Mouse (Mus musculus) telencephalon, adult 2 months (tissue): ENCODE data around the gene Plxna2.

ENCODE experiments used
- DNase-seq: peaks from one replicate; pipeline ENCODE4 v3.0.0-alpha.2; 2011; ENCODE audit warnings: low read depth, low spot score

Gene Plxna2

DNA sequence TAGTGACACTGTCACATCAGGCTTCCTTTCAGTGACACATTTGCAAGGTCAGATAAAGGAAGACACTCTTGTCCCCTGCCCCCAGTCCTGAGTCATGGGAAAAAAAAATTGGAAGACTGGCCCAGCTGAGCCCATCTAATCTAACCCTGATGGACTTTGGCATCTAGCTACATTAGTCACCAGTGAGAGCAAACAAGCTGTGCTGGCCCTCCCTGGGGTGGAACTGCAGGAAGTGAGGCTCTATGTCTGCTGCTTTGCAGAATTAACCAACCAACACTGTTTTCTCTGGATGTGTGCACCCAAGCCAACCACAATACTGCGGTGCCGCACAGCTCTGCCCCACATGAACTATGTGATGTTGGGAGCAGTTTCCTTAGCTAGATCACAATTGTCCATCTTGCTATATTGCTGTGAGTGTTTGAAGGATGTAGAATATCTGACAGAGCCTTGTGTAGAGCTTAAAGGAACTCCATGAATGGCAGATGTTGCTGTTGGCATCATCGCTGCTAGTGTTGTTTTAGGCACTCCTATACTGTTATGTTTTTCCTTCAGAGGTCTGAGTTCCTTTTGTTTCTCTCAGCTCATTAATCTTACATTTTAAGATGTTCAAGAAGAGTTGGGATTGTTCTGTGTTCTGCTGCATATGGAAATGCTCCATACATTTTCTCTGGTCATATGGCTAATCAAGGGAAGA, 42.6 kb downstream of the Plxna2 start:
- DNase-seq, result no peak

DNA sequence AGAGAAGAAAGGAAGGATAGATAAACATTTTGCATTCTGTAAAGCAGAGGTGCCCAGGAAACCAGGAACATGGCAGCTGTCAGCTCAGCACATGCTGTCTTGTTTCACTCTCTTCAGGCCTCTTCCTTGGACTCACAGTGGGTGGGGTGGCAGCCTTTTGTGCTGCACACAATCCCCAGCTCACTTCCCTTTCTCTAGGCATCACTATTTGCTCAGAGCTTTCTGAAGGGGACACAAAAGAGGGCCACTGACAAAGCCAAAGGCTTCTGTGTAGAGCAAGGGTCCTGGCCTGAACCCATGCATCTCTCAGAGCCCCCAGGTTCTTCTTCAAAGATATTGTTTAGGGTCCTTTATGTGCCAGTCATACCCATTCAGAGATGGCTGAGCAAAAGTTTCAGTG, 45.0 kb downstream of the Plxna2 start:
- no peak for DNase-seq

DNA sequence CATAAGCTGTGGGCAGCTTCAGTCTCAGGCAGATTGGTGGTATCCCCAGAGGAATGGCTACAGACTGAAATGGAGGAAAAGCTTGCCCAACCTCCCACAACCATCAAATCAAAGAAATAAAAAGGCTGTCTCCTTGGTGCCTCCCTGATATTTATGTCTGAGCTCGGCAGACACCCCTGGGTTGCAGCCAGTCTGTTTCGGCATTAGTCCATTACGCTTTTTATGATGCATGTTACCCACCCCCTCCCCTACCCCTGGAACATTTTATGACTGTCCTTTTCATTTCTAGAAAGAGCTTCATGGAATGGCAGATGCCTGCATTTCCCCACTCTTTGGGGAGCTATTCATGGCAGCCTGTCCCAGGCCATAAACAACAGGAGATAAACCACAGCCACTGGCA, 47.7 kb downstream of the Plxna2 start:
- no peak for DNase-seq

DNA sequence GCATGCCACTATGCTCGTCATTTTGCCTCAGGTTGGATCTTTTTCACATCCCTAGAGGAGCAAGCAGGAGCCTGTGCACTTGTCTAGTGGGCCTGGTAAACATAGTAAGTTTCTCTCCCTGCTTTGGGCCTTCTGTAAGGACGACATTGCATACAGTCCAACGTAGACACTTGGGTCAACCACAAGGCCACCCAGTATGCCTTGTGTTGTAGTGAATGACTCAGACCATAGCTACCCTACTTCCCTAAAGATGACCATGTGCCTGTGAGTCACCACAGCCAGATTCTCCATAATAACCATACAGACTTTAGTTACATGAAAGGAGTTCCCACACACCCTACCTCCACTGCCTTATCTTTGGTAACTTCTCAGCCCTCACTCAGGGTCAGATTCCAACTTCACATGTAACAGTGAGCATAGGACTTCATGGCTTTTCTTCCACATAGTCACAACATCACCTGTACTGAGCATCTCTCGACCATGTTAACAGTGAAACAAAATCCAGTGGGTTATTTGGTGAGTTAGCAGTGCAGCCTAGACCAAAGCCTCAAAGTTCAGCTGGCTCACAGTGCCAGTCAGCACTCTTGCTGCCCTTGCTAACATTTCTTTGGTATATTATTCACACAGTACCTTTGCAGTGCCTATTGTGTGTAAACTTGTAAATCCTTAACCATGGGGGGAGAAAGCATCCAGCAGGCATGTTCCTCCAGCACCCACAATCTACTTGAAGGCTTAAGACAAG, 53.9 kb downstream of the Plxna2 start:
- DNase-seq, result no peak

DNA sequence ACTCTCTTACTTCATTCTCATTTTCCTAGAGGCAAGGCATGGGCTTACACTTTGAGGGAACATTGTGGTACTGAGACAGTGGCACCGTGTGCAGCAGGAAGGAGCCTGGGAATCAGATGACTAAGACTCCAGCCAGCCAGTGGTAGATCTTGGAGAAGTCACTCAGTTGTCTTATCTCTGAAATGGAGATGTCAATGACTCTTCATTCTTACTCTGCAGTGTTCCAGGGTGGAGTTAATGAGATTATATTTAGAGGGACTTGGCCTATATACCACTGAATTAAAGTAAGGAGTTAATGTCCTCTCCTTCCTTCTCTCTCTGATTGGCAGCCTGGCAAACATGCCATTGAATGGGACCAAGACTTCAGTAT, 54.5 kb downstream of the Plxna2 start:
- DNase-seq, result no peak

DNA sequence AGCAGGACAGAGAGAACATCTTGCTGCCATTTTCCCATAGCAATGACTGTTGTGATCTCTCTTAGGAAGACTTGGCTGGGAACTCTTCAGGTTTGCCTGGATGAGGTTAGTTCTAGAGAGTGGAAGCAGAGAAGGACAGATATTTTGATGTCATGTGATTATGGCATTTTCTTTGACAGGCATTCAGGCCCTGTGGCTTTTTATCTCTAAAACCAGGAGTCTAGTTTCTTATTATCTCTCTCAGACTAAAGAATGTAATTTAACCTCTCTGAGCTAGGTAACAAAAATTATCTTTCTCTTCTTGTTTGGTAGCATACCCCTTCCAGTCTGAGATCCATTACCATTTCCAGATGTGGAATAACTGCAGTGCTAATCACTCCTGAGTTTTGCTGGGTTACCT, 55.2 kb downstream of the Plxna2 start:
- DNase-seq, result no peak

DNA sequence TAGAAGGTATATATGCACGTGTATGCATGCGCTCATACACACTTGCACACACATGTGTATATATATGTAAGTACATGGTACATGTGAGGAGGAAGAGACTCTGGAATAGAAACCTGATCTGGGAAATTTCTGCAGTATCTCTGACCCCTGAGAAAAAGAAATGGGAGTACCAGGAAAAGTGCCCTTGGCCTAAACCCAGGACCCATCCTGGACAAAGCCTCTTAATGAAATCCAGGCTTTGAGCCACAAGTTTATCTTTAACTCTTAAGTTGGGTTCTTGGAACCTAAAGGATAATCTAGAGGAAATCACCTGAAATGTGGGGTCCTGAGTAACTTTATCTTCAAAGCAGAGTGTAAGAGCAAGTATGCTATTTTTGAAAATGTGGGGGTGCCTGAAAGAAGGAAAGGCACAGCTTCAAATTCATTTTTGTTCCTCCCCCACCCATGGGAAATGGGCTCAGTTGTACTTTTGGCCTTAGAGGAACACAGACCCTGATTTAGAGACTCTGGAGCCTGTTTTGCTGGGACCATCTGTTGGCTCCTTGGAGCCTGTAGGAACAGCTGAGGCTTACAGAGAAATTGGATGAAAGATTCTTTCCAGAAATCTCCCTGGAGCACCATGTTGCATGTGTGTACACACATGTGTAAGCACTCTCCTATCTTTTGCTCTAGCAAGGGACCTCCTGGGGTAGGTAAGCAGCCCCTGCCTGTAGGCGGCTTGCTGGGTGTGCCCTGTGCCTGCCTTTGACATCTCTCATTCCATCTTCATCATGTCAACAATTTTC, 57.3 kb downstream of the Plxna2 start:
- no peak for DNase-seq

DNA sequence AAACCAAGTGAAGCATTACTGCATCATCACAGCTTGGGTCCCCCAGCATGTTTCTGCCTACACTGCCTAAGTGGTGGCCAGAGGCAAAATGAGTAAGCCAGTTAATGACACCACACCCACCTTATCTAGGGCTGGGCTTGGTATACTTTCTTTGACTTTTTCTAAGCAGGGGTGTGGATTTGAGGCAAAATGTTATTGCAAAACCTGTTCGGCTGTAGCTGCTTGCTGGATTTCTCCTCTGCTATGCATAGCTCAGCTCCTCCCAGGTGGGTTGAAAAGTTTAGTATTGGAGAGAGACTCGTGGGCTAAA, 57.8 kb downstream of the Plxna2 start:
- DNase-seq, result no peak

DNA sequence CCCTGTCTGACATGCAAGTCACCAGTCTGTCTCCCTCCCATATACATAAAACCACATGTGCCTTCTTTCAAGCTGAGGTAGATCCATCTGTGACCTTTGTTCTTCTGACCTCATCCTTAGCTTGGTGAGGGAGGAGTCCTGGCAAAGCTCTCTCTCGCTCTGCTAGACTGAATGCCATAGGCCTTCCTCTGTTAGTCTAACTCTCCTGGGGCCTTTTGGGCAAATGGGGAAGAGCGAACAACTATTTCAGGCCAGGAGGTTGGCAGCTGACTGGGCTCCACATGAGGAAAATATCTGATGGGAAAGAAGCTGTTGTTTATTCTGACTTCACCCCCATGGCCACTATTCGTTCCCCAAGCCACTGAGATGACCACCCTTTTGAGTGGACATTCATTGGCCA, 59.9 kb downstream of the Plxna2 start:
- DNase-seq, result no peak

DNA sequence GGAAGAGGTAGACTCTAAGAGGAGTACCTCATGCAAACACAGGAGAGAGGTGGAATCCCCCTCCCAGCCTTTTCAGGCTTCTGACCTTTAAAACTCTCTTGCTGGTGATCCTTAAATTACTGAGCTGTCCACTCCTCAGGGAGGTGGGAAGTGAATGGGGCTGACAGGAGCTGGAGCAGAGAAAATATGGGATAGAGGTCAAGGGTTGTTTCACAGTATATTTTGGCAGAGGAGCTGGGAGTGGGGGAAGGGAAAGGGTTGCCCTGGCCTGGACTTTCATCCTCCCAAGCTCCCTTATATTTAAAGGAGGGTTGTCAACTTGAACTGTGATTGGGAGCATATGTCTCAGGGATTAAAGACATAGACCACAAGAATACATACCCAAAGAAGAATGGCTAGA, 61.1 kb downstream of the Plxna2 start:
- DNase-seq, result no peak

DNA sequence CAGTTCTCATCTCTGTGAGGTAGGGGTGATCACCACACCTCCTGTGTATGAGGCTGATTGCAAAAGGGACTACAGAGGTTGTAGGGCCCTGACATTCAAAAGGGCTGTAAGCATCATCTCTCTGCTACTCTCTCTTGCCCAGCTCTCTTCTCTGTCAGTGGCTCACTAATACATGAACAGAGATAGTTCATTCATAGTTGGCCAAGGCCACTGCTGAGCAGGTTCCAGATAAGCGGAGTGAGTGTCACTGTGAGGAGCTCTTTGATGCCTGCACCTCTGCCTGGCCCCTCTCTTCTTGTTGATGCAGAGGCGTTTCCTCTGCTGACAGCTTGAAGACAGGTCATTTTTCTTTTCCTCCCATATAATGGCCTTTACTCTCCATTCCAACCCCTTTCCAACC, 62.1 kb downstream of the Plxna2 start:
- DNase-seq, result no peak

DNA sequence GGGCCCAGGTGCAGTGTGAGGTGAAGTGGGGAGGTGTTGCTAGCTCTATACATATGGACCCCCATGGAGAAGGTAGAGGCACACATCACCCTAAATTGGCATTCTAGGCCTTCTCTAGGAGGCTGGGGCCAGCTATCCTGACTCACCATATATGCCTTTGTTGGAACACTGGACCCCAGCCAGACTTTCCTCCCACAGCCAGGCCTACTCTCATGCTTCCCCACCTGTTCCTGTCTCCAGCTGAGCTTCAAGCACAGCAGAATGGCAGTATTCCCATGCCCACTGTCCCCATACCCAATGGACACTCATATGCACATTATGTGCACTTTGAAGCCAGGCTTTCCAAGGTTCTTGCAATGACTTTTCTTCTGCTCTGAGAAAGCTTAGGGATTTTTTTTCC, 64.0 kb downstream of the Plxna2 start:
- peak; percentile 86 for DNase-seq

DNA sequence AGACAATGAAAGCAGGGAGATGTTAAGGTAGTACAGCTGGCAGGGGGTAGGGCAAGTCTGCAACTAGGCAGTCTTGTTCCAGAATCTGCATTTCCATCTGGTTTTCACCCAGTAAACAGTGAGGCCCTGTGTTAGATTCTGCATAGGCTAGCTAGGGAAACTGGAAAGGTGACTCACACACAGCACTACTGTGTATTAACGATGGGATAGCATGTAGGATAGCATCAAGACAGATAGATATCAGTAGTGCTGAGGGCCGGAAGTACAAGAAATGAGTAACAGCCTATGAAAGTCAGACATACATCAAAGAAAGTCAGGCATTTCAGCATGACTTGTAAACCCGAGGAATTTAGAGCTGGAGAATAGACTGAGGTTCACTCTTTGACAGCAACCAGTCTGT, 65.1 kb downstream of the Plxna2 start:
- DNase-seq, result no peak

DNA sequence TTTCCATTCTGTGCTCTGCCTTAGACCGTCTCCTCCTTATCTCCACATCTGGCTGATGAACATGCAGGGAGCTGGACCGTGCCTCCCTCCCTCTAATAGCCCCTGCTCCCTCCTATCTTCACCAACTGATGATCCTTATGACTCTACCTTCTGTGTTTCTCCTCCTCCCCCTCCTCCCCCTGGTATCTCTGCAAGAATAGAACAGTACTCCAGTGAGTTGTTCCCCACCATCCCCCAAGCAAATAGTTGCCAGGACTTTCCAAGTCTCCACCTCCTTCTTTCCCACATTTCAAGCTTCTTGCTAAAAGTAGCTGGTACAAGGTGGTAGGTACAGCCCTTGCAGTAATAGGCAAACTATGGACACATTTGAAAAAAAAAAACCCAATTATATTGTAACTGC, 67.9 kb downstream of the Plxna2 start:
- peak; percentile 78 for DNase-seq

DNA sequence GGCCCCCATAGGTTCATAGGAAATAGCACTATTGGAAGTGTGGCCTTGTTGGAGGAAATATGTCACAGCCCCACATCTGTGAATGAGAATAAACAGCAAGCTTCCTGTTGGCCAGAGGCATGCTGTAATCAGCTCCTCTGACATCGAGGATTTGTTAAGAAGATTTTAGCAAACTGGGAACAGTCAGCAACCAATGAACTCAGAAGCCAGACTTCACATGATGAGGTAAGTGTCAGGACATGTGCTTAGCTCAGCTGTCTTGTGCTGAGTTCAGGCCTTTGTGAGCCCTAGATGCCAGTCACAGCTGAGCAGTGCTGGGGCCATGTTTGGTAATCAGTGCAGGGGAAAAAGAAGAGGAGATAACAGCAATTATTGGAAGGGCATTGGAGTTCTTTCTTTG, 69.7 kb downstream of the Plxna2 start:
- no peak for DNase-seq

DNA sequence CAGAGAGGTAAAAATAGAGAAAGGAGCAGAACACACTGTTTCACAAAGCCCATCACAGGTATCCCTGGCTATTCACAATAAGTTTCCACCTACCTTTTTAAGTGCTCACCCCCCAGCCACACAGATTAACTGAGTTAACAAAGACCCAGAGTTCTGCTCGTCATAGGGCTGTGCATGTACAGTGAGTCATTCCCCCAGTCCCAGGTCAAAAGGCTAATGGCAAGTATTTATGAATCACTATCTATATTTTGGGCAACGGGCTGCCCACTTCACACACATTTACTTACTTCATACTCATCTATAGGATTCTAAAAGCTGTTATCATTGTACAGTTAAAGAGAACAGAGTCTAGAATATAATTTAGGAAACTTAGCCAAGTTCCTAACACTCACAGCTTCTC, 70.1 kb downstream of the Plxna2 start:
- DNase-seq, result no peak

DNA sequence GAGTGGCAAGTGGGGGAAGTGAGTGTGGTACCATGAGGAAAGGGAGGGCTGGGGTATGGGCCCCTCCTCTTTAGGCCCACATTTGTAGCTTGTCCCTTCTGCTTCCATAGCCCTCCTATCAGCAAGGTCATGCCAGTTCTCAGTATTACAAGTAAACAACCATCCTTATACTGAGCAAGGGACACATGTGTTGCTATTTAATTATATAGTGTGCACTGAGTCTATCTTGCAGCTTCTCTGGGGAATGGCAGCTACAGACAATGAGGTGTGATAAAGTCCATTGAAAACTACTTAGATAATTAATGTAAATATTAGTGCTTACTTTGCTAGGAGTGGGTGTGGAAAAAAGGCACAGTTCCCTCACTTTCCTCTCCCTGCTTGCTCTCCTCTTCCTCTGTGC, 75.0 kb downstream of the Plxna2 start:
- DNase-seq, result no peak

DNA sequence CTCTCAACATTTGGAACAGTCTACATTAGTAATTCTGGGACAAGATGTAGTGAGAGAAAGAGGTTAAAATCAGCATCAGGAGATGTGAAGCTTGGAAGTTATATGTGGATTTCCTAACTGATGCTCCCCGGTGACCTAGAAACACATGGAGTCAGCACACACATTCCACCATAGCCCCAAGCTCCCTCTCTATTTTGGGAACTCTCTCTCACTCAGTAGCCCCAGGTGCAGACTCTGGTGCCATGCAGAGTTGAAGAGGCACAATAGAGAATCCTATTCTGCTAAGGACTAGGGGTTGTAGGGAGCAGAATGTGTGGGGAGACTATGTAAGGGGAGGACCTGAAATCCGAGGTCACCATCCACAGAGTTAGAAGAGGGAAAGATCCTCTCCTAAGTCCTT, 75.5 kb downstream of the Plxna2 start:
- DNase-seq, result no peak

DNA sequence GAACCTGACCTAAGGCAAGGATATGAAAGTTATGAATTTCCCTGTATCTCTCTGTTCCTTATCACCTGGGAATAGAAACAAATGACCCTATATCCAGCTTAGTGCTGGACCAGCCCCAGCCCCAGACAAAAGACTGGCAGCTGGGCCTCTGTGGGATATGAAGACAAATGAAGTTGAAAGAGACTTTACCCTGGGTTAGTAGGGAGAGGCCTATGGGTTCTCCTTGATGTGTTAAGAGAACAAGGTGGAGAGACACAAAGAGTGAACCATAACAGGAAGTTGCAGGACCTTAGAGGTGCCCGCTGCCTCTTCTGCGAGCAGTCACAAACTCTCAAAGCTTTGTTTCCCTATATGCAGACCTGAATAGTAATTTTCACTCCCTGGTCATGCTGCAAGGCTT, 76.8 kb downstream of the Plxna2 start:
- no peak for DNase-seq

DNA sequence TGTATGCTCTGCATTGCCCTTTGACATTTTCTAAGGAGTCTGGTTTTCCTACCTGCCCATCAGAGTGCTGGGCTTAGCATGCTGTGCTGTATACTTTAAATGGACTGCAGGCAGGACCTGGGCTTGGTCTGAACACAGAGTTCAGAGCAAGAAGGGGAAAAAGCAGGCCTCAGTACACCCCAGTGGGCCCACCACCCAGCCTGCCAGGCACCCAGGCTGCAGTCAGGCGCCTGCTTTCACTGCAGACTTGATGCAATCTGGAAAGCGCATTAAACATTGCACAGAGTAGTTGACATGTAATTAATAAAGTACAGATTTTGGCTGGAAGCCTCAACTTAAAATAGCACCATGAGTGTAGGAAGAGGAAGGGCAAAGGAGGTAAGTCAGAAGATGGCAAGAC, 79.4 kb downstream of the Plxna2 start:
- no peak for DNase-seq

DNA sequence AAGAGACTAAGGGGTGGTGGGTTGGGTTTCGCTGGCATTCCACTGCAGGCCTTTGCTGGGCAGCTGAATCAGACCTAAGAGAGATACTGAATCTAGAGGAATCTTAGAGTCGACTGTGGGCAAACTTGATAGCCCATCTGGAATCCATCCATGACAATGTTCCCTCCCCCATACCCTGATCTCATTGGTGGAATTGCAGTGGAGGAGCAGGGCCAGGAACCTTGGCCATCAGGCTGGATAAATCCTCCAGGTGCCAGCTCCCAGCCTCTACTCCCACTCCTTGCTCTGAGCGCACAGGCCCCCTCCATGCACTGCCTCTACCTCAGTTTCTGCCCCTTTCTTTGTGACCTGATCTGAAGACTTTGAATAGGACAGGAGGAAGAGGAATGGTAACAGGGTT, 81.3 kb downstream of the Plxna2 start:
- no peak for DNase-seq

DNA sequence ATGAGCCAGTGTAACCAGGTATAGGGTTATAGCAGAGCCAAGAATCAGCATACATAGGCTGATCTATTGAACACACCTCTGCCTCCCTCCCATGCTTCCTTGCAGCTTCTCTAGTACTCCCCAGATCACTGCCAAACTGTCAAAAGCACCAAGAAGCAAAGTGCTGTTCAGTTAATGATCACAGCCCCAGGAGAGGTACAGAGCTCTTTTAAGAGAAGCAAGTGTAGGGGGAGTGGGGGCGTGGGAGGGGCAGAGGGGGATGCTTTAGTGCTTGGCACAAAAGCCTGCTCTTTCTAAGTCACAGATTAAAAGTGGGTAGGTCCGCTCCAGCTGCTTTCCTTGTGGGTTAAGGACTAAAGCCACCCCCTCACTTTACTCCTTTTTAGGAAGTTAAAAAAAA, 85.2 kb downstream of the Plxna2 start:
- DNase-seq, result peak; percentile 80
